Mouse (Mus musculus) adrenal gland, postnatal 14 days (tissue): ENCODE measurements around the gene Vmn2r30. TPM values are rescaled to one million over a fixed set of nuclear protein-coding genes. Genes with fewer than 3 reads are reported as not detected.
"Not testable (repeated sequence)": the region's sequence is repeated elsewhere in the genome, so short reads cannot be mapped to it uniquely, and the experiment has no call there.

Source experiments
- DNase-seq: peaks from one replicate; pipeline ENCODE4 v3.0.0; 2021; ENCODE audit warnings: mixed read lengths
- long read RNA-seq, 2 experiments: library from polyadenylated mRNA; stranded (forward); transcript quantifications; one replicate each; pipeline ENCODE4 v2.0.0; 2021
- microRNA-seq, 2 experiments: library from miRNA; unstranded; fragments of <30 nt; microRNA quantifications; one replicate each; pipeline ENCODE4 v1.2.0; 2021
- total RNA-seq: library from RNA; stranded (reverse); gene quantifications from 2 replicates; pipeline ENCODE4 v1.2.3, GENCODE M21; 2021

The Vmn2r30 gene
- 0.15 and 0.19 TPM in 2 replicates for total RNA-seq
- long read RNA-seq, experiment 1 = 0 reads
- long read RNA-seq, experiment 2 = 0 reads

DNA sequence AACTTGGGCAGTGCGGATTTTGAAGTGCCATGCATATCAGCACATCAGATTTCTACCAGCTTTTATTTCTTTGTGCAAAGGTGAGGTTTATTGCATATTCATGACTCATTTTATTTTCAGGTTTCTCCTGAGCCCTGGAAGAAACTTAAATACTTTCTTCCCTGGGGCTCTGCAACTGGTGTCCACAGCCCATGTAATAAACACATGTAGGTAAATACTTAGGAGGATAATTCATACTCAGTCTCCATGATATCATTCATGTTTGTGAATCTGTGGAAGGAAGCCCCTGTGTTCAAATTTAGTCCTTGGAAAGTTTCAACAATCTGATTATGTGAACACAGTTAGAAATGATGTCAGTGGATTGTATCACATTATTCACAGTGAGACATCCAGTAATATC is at the start of gene Vmn2r30:
Vmn2r30 (minus strand) TSS at position 101 of the 400 bp plus-strand sequence.
- not testable (repeated sequence) for DNase-seq

GRCm38 (mm10) chr7:7374431-7374830 is 37.0 kb upstream of the Vmn2r30 start, which contains the start of gene Gm45783:
Gene Gm45783, minus strand, starts transcription at chr7:7374573.
- DNase-seq = peak; percentile 19

- peak; percentile 65 for DNase-seq
Measured at GRCm38 (mm10) chr7:7295595-7295994, 41.8 kb downstream of the Vmn2r30 start.

DNA sequence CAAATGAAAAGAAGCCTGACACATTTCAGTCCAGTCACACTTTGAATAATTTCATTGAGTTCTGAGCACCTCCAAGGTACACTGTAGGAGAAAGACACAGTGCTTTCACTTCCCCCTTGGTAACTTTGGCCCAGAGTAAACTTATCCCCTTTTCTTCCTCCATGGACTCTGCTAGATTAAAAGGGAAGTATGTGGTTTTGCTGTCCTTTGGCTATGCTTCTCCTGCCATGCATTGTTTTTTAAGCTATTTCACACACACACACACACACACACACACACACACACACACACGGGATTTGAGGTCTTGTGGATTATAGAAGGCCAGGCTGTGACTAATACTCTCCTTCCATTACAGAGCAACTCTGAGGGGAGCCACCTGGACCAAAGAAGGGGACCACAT is 56.0 kb downstream of the Vmn2r30 start:
- DNase-seq = no peak

DNA sequence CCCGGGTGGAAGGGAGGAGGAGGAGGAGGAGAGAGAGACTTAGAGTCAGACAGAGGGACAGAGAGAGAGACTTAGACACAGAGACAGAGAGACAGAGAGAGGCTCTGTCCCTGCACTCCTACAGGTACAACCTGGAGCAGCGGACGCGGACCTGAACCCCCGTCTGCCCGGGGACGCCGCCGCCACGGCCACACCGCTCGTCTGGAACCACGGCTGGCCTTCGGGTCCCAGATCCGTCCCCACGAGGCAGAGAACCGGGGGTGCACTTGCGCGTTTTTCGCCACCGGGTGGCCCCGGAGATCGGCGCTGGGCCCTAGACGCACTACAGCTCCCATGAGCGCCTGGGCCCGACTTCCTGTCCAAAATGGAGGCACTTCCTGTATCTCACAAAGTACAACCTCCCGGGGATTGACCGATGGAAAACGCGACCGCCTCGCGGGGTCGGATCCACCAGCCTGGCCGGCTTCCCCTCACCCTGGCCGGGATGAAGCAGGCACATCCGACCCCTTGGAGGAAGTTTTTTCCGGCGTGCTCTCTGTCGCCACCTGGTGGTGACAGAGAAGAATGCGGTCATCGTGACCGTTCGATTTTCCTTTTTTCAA is 59.3 kb downstream of the Vmn2r30 start, which contains the start of gene Gm45844:
Gm45844 (minus strand) TSS at position 324 of the 602 bp plus-strand sequence.
- DNase-seq = peak; percentile 89

- peak; percentile 49 for DNase-seq
Measured at GRCm38 (mm10) chr7:7277556-7277955, 59.9 kb downstream of the Vmn2r30 start.

Small RNA genes lying within 50 kb of the gene (microRNA-seq; reads per million reads assigned to microRNA genes)
- 1.3 to 3.0 reads per million in 2 experiments for gene Mir5620

Other genes starting within 250 kb of the Vmn2r30 start
- 8.8 and 11.0 TPM in 2 replicates for gene Zfp954, start 216.1 kb downstream of the Vmn2r30 start, total RNA-seq
- 0.41 and 1.0 TPM in 2 replicates for gene Zfp773, start 200.9 kb downstream of the Vmn2r30 start, total RNA-seq
- gene Zfp418, start 166.3 kb downstream of the Vmn2r30 start, total RNA-seq = 2.1 and 2.7 TPM in 2 replicates
- 3.2 TPM in 2 replicates for gene Zfp772, start 127.6 kb downstream of the Vmn2r30 start, total RNA-seq
- gene Vmn2r29, start 90.3 kb downstream of the Vmn2r30 start, total RNA-seq = 0.22 TPM in 1 of 2 replicates, not detected in the other
- 2.9 and 3.8 TPM in 2 replicates for gene Gm45844, start 59.3 kb downstream of the Vmn2r30 start, total RNA-seq
- 49.8 and 50.7 TPM in 2 replicates for gene Clcn4, start 36.8 kb downstream of the Vmn2r30 start, total RNA-seq
- gene Gm45783, start 37.0 kb upstream of the Vmn2r30 start, total RNA-seq = 1.3 TPM in 1 of 2 replicates, not detected in the other
- gene Vmn2r31, start 62.1 kb upstream of the Vmn2r30 start, total RNA-seq = not detected in 2 replicates
- gene Vmn2r32, start 142.4 kb upstream of the Vmn2r30 start, total RNA-seq = not detected in 2 replicates
- not detected in 2 replicates for gene Vmn2r33, start 229.2 kb upstream of the Vmn2r30 start, total RNA-seq